Mouse (Mus musculus): ENCODE data around the gene Babam2. TPM values are rescaled to one million over a fixed set of nuclear protein-coding genes. Genes with fewer than 3 reads are reported as not detected.

The Babam2 gene
- polyA plus RNA-seq, 1 experiment, result 7.0 TPM

- no peaks in the 10 kb centered on the region for H3K9me3 ChIP-seq (ENCODE audit: control insufficient read depth, low read length)
- H3K36me3 ChIP-seq (ENCODE audit: control insufficient read depth), result peaks cover 46% of the 10 kb centered on the region
- TF ChIP-seq GATA1 (IDR thresholded peaks at IDR 0.05; ENCODE audit: low read length), result no peak
- no peak for TF ChIP-seq TAL1 (IDR thresholded peaks at IDR 0.05; ENCODE audit: low read length)
- no peak overlapping the region for H3K4me3 ChIP-seq (replicated peaks)
- H3K4me1 ChIP-seq (ENCODE audit: control insufficient read depth), result peaks cover 31% of the 10 kb centered on the region
- H3K27me3 ChIP-seq (ENCODE audit: control insufficient read depth), result no peaks in the 10 kb centered on the region
These were observed 7.5 kb downstream of the Babam2 start for GRCm38 (mm10) chr5:31704971-31705370.

GRCm38 (mm10) chr5:31706826-31707225, 9.3 kb downstream of the Babam2 start:
- H3K27me3 ChIP-seq (ENCODE audit: control insufficient read depth), result no peaks in the 10 kb centered on the region
- H3K36me3 ChIP-seq (ENCODE audit: control insufficient read depth), result peaks cover 50% of the 10 kb centered on the region
- H3K4me1 ChIP-seq (ENCODE audit: control insufficient read depth), result peaks cover 21% of the 10 kb centered on the region
- H3K4me3 ChIP-seq (replicated peaks), result no peak overlapping the region
- TF ChIP-seq TAL1 (IDR thresholded peaks at IDR 0.05; ENCODE audit: low read length) (no peak), GATA1 (IDR thresholded peaks at IDR 0.05; ENCODE audit: low read length) (no peak)
- H3K9me3 ChIP-seq (ENCODE audit: control insufficient read depth, low read length), result no peaks in the 10 kb centered on the region

- H3K4me3 ChIP-seq (replicated peaks), result no peak overlapping the region
- no peak for TF ChIP-seq GATA1 (IDR thresholded peaks at IDR 0.05; ENCODE audit: low read length)
- no peak for TF ChIP-seq TAL1 (IDR thresholded peaks at IDR 0.05; ENCODE audit: low read length)
- H3K9me3 ChIP-seq (ENCODE audit: control insufficient read depth, low read length), result no peaks in the 10 kb centered on the region
- H3K27me3 ChIP-seq (ENCODE audit: control insufficient read depth), result no peaks in the 10 kb centered on the region
- peaks cover 27% of the 10 kb centered on the region for H3K36me3 ChIP-seq (ENCODE audit: control insufficient read depth)
- H3K4me1 ChIP-seq (ENCODE audit: control insufficient read depth), result peaks cover 17% of the 10 kb centered on the region
These were observed 11.9 kb downstream of the Babam2 start for GRCm38 (mm10) chr5:31709389-31709788.

GRCm38 (mm10) chr5:31713280-31713711, 15.8 kb downstream of the Babam2 start:
- H3K4me3 ChIP-seq (replicated peaks), result no peak overlapping the region
- TF ChIP-seq GATA1 (IDR thresholded peaks at IDR 0.05; ENCODE audit: low read length), result no peak
- no peak for TF ChIP-seq TAL1 (IDR thresholded peaks at IDR 0.05; ENCODE audit: low read length)
- H3K27me3 ChIP-seq (ENCODE audit: control insufficient read depth), result no peaks in the 10 kb centered on the region
- H3K4me1 ChIP-seq (ENCODE audit: control insufficient read depth), result peaks cover 17% of the 10 kb centered on the region
- H3K9me3 ChIP-seq (ENCODE audit: control insufficient read depth, low read length), result no peaks in the 10 kb centered on the region
- H3K36me3 ChIP-seq (ENCODE audit: control insufficient read depth), result peaks cover 9% of the 10 kb centered on the region

GRCm38 (mm10) chr5:31713841-31714264, 16.4 kb downstream of the Babam2 start:
- H3K4me3 ChIP-seq (replicated peaks), result no peak overlapping the region
- H3K36me3 ChIP-seq (ENCODE audit: control insufficient read depth), result peaks cover 9% of the 10 kb centered on the region
- TF ChIP-seq GATA1 (IDR thresholded peaks at IDR 0.05; ENCODE audit: low read length) (no peak), TAL1 (IDR thresholded peaks at IDR 0.05; ENCODE audit: low read length) (no peak)
- peaks cover 17% of the 10 kb centered on the region for H3K4me1 ChIP-seq (ENCODE audit: control insufficient read depth)
- no peaks in the 10 kb centered on the region for H3K9me3 ChIP-seq (ENCODE audit: control insufficient read depth, low read length)
- H3K27me3 ChIP-seq (ENCODE audit: control insufficient read depth), result no peaks in the 10 kb centered on the region

GRCm38 (mm10) chr5:31715486-31716150, 18.1 kb downstream of the Babam2 start:
- peaks cover 12% of the 10 kb centered on the region for H3K4me1 ChIP-seq (ENCODE audit: control insufficient read depth)
- no peak for TF ChIP-seq TAL1 (IDR thresholded peaks at IDR 0.05; ENCODE audit: low read length)
- no peak for TF ChIP-seq GATA1 (IDR thresholded peaks at IDR 0.05; ENCODE audit: low read length)

GRCm38 (mm10) chr5:31724519-31724918, 27.0 kb downstream of the Babam2 start:
- Histone ChIP-seq H3K9me3 (ENCODE audit: control insufficient read depth, low read length) (no peaks in the 10 kb centered on the region), H3K4me3 (replicated peaks) (no peak overlapping the region), H3K27me3 (ENCODE audit: control insufficient read depth) (no peaks in the 10 kb centered on the region), H3K36me3 (ENCODE audit: control insufficient read depth) (no peaks in the 10 kb centered on the region; the same call in 1 of the 2 replicates), H3K4me1 (ENCODE audit: control insufficient read depth) (no peaks in the 10 kb centered on the region)
- no peak for TF ChIP-seq TAL1 (IDR thresholded peaks at IDR 0.05; ENCODE audit: low read length)
- no peak for TF ChIP-seq GATA1 (IDR thresholded peaks at IDR 0.05; ENCODE audit: low read length)

More at GRCm38 (mm10) chr5:31715486-31716150, 18.1 kb downstream of the Babam2 start:
- no peaks in the 10 kb centered on the region for H3K9me3 ChIP-seq (ENCODE audit: control insufficient read depth, low read length)
- no peak overlapping the region for H3K4me3 ChIP-seq (replicated peaks)
- no peaks in the 10 kb centered on the region for H3K27me3 ChIP-seq (ENCODE audit: control insufficient read depth)
- peaks cover 4% of the 10 kb centered on the region for H3K36me3 ChIP-seq (ENCODE audit: control insufficient read depth)

- Histone ChIP-seq H3K9me3 (ENCODE audit: control insufficient read depth, low read length) (no peaks in the 10 kb centered on the region), H3K4me1 (ENCODE audit: control insufficient read depth) (no peaks in the 10 kb centered on the region)
These were observed 28.4 kb downstream of the Babam2 start for GRCm38 (mm10) chr5:31725885-31726284.

GRCm38 (mm10) chr5:31727456-31727855, 30.0 kb downstream of the Babam2 start:
- no peaks in the 10 kb centered on the region; the same call in 1 of the 2 replicates for H3K4me1 ChIP-seq (ENCODE audit: control insufficient read depth)

More at GRCm38 (mm10) chr5:31725885-31726284, 28.4 kb downstream of the Babam2 start:
- no peaks in the 10 kb centered on the region for H3K27me3 ChIP-seq (ENCODE audit: control insufficient read depth)
- H3K36me3 ChIP-seq (ENCODE audit: control insufficient read depth), result no peaks in the 10 kb centered on the region; the same call in none of the 2 replicates
- TF ChIP-seq TAL1 (IDR thresholded peaks at IDR 0.05; ENCODE audit: low read length), result no peak
- no peak overlapping the region for H3K4me3 ChIP-seq (replicated peaks)

More at GRCm38 (mm10) chr5:31727456-31727855, 30.0 kb downstream of the Babam2 start:
- no peak for TF ChIP-seq GATA1 (IDR thresholded peaks at IDR 0.05; ENCODE audit: low read length)
- TF ChIP-seq TAL1 (IDR thresholded peaks at IDR 0.05; ENCODE audit: low read length), result no peak
- Histone ChIP-seq H3K36me3 (ENCODE audit: control insufficient read depth) (no peaks in the 10 kb centered on the region; the same call in none of the 2 replicates), H3K9me3 (ENCODE audit: control insufficient read depth, low read length) (no peaks in the 10 kb centered on the region), H3K4me3 (replicated peaks) (no peak overlapping the region), H3K27me3 (ENCODE audit: control insufficient read depth) (no peaks in the 10 kb centered on the region)

Measured in erythroblast, embryonic 14.5 days (primary cell).